Mouse (Mus musculus): ENCODE data around the gene Ppp1r18. TPM values are rescaled to one million over a fixed set of nuclear protein-coding genes. Genes with fewer than 3 reads are reported as not detected.

Gene Ppp1r18
- polyA plus RNA-seq, 1 experiment from 2014 or later: 22.2 TPM

DNA sequence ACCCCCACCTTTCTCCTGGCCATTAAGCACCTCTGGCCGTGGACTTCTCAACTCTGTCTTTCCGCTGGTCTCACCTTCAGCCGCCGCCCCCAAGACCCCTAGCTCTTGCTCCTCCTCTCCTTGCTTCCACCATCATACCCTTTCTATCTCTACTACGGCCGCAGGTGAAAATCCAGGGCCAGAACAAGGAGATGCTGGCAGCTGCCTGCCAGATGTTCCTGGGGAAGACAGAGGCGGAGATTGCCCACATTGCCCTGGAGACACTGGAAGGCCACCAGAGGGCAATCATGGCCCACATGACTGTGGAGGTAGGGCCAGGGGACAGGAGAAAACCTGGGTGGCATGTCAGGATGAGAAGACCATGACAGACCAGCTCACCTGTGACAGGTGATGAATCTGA is 41.0 kb upstream of the Ppp1r18 start:
- H3K4me1 ChIP-seq (ENCODE audit: insufficient read depth, low read length): peaks cover 28% of the 10 kb centered on the region
- no peak overlapping the region; the same call in 1 of the 2 replicates for H3K9ac ChIP-seq (replicated peaks; ENCODE audit: low read length)
- 0 out of 2 replicates have a peak, but pooled peaks cover 3% of the 10 kb centered on the region for H3K27me3 ChIP-seq (ENCODE audit: insufficient read depth, low read length)
- 60% methylated on average over 7 of the region's 7 CpGs for WGBS
- no peak overlapping the region for H3K4me3 ChIP-seq (ENCODE audit: low read length)
- H3K9me3 ChIP-seq (ENCODE audit: low read length): no peaks in the 10 kb centered on the region; the same call in 1 of the 2 replicates
- no peak overlapping the region for H3K27ac ChIP-seq (ENCODE audit: low read length)
- no peak overlapping the region for H3K4me2 ChIP-seq (replicated peaks; ENCODE audit: low read depth, low read length)
- peaks cover 21% of the 10 kb centered on the region for H3K36me3 ChIP-seq (ENCODE audit: insufficient read depth, low read length)
- no peak for ATAC-seq (ENCODE audit: low FRiP score, low TSS enrichment)

DNA sequence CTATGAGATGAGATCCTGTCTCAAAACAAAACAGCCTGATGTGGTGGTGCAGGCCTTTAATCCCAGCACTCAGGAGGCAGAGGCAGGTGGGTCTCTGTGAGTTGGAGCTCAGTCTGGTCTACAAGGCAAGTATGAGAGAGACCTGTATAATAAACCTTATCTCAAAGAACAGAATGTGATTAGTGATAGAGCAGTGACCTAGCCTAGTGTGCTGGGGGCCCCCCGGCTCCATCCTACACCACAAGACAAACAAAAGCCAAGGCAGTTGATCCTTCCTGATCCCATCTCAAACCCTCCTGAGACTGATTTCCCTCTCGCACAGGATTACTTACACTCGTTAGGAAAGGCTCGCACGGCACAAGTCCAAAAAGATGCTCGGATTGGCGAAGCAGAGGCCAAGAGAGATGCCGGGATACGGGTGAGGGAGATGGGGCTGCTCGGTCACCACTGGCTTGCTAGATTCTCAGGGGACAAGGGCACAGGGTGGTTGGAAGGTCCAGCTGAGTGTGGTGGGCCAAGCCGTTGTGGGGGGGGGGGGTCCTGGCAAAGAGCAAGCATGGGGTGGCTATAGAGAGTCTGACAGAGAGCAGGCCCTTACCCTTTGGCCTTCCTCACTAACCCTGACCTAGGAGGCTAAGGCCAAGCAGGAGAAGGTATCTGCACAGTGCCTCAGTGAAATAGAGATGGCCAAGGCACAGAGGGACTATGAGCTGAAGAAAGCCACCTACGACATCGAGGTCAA is 40.1 kb upstream of the Ppp1r18 start:
- Histone ChIP-seq H3K4me1 (ENCODE audit: insufficient read depth, low read length) (peaks cover 35% of the 10 kb centered on the region), H3K27me3 (ENCODE audit: insufficient read depth, low read length) (no peaks in the 10 kb centered on the region), H3K4me2 (replicated peaks; ENCODE audit: low read depth, low read length) (no peak overlapping the region), H3K4me3 (ENCODE audit: low read length) (no peak overlapping the region), H3K36me3 (ENCODE audit: insufficient read depth, low read length) (peaks cover 21% of the 10 kb centered on the region), H3K9me3 (ENCODE audit: low read length) (no peaks in the 10 kb centered on the region; the same call in 1 of the 2 replicates), H3K27ac (ENCODE audit: low read length) (no peak overlapping the region), H3K9ac (replicated peaks; ENCODE audit: low read length) (no peak overlapping the region)
- no peak for ATAC-seq (ENCODE audit: low FRiP score, low TSS enrichment)
- WGBS: 92% methylated on average over 13 of the region's 13 CpGs

DNA sequence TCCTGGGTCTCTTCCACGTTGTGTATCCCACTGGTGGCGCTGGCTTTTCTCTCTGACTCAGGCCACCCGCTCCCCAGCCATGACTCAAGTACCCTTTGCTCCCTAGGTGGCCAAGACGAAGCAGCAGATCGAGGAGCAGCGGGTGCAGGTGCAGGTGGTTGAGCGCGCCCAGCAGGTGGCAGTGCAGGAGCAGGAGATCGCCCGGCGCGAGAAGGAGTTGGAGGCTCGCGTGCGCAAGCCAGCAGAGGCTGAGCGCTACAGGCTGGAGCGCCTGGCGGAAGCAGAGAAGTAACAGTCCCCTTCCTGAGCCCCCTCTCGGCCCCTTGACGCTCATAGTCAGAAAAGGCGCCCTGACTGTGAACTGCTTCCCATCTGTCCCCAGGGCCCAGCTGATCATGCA is 35.7 kb upstream of the Ppp1r18 start:
- peaks cover 47% of the 10 kb centered on the region for H3K36me3 ChIP-seq (ENCODE audit: insufficient read depth, low read length)
- H3K4me1 ChIP-seq (ENCODE audit: insufficient read depth, low read length): peaks cover 21% of the 10 kb centered on the region
- peak; percentile 71 for ATAC-seq (ENCODE audit: low FRiP score, low TSS enrichment)
- 0 out of 2 replicates have a peak overlapping the region, but pooled peaks have one; percentile 55 for H3K27ac ChIP-seq (ENCODE audit: low read length)
- 1% methylated on average over 21 of the region's 21 CpGs for WGBS
- no peaks in the 10 kb centered on the region for H3K27me3 ChIP-seq (ENCODE audit: insufficient read depth, low read length)
- peak overlapping the region; percentile 37; the same call in 1 of the 2 replicates for H3K9ac ChIP-seq (replicated peaks; ENCODE audit: low read length)
- H3K9me3 ChIP-seq (ENCODE audit: low read length): no peaks in the 10 kb centered on the region; the same call in 1 of the 2 replicates
- H3K4me3 ChIP-seq (ENCODE audit: low read length): no peak overlapping the region
- peak overlapping the region; percentile 32; the same call in 1 of the 2 replicates for H3K4me2 ChIP-seq (replicated peaks; ENCODE audit: low read depth, low read length)

DNA sequence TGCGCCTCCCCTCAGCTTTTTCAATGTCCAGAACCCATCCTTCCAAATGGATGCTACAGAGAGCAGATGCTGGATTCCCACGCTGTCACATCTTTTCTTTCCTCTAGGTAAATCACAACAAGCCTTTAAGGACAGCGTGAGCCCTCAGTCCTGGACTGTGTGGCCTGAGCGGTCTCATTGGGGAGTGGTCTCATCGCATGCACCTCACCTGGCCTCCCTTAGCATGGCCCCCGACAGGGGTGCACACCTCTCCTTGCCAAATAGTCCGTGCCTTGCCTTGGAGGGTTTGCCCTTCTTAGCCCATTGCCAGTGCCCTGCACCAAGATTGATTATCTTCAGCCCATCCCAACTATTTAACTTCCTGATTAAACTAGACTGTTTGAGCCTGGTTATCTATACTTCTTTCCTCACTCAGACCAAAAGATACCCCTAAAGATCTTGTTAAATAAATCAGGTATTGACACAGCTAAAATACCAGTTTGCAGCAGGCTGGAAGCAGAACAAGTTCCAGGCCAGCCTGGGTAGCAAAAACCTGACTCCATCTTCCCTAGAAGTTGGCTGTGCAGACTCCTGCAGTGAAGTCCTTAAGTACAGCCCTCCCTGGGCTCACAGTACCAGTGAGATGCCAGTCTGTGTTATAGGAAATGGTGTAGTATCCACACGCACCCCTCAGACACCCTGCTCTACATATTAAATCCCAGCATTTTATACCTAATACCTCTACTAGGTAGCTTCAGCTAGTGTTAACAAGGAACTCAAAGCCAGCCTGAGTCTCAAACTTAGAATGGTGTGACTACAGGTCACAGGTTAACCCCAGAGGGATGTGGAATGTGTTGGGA is 32.8 kb upstream of the Ppp1r18 start:
- no peak overlapping the region for H3K27ac ChIP-seq (ENCODE audit: low read length)

DNA sequence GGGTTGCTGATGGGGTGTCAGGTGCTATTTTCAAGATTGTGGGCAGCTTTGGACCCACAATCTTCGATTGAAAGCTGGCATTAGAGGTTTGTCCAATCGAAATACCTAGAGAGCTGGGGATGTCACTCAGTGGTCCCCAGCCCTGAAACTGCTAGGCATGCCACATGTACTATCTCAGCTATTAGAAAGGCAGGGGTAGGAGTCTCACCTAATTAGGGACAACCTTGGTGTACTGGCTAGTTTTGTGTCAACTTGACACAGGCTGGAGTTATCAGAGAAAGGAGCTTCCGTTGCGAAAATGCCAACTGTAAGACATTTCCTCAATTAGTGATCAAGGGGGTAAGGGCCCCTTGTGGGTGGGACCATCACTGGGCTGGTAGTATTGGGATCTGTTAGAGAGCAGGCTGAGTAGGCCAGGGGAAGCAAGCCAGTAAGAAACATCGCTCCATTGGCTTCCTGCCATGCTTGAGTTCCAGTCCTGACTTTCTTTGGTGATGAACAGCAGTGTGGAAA is 32.1 kb upstream of the Ppp1r18 start:
- Histone ChIP-seq H3K9ac (replicated peaks; ENCODE audit: low read length) (no peak overlapping the region), H3K4me2 (replicated peaks; ENCODE audit: low read depth, low read length) (no peak overlapping the region), H3K4me3 (ENCODE audit: low read length) (no peak overlapping the region), H3K27me3 (ENCODE audit: insufficient read depth, low read length) (no peaks in the 10 kb centered on the region), H3K27ac (ENCODE audit: low read length) (no peak overlapping the region), H3K9me3 (ENCODE audit: low read length) (no peaks in the 10 kb centered on the region), H3K4me1 (ENCODE audit: insufficient read depth, low read length) (peaks cover 36% of the 10 kb centered on the region), H3K36me3 (ENCODE audit: insufficient read depth, low read length) (peaks cover 44% of the 10 kb centered on the region)
- 28% methylated on average over 5 of the region's 5 CpGs for WGBS
- no peak for ATAC-seq (ENCODE audit: low FRiP score, low TSS enrichment)

More for the DNA sequence above, 32.8 kb upstream of the Ppp1r18 start:
- H3K4me1 ChIP-seq (ENCODE audit: insufficient read depth, low read length): peaks cover 36% of the 10 kb centered on the region
- 61% methylated on average over 8 of the region's 8 CpGs for WGBS
- H3K4me3 ChIP-seq (ENCODE audit: low read length): no peak overlapping the region
- H3K36me3 ChIP-seq (ENCODE audit: insufficient read depth, low read length): peaks cover 50% of the 10 kb centered on the region
- no peaks in the 10 kb centered on the region; the same call in 1 of the 2 replicates for H3K9me3 ChIP-seq (ENCODE audit: low read length)
- no peak for ATAC-seq (ENCODE audit: low FRiP score, low TSS enrichment)
- H3K4me2 ChIP-seq (replicated peaks; ENCODE audit: low read depth, low read length): no peak overlapping the region
- no peak overlapping the region for H3K9ac ChIP-seq (replicated peaks; ENCODE audit: low read length)
- no peaks in the 10 kb centered on the region for H3K27me3 ChIP-seq (ENCODE audit: insufficient read depth, low read length)

DNA sequence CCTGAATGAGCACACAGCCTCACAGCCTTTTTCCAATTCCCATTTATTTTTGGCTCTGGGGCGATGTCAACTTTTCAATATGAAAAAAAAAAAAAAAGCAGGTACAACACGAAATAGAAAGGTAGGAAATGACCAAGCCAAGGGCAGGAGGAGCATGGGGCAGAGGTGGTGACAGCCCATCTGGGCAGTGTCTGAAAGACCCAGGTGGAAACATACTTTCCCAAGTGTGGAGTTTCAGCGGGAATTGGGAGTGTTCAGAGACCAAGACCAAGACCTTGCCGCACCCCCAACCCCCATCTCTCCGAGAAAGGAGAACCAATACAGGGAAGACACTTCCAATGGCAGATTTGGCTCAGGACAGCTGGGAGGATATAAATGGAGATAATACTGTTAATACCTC is 31.5 kb upstream of the Ppp1r18 start:
- peaks cover 36% of the 10 kb centered on the region for H3K4me1 ChIP-seq (ENCODE audit: insufficient read depth, low read length)
- H3K4me2 ChIP-seq (replicated peaks; ENCODE audit: low read depth, low read length): no peak overlapping the region
- H3K36me3 ChIP-seq (ENCODE audit: insufficient read depth, low read length): peaks cover 44% of the 10 kb centered on the region
- 59% methylated on average over 5 of the region's 5 CpGs for WGBS
- H3K9me3 ChIP-seq (ENCODE audit: low read length): no peaks in the 10 kb centered on the region
- ATAC-seq (ENCODE audit: low FRiP score, low TSS enrichment): no peak
- H3K27ac ChIP-seq (ENCODE audit: low read length): no peak overlapping the region; the same call in 1 of the 2 replicates
- no peaks in the 10 kb centered on the region for H3K27me3 ChIP-seq (ENCODE audit: insufficient read depth, low read length)
- H3K4me3 ChIP-seq (ENCODE audit: low read length): peak overlapping the region; percentile 13; the same call in 1 of the 2 replicates
- H3K9ac ChIP-seq (replicated peaks; ENCODE audit: low read length): 0 out of 2 replicates have a peak overlapping the region, but pooled peaks have one; percentile 20

DNA sequence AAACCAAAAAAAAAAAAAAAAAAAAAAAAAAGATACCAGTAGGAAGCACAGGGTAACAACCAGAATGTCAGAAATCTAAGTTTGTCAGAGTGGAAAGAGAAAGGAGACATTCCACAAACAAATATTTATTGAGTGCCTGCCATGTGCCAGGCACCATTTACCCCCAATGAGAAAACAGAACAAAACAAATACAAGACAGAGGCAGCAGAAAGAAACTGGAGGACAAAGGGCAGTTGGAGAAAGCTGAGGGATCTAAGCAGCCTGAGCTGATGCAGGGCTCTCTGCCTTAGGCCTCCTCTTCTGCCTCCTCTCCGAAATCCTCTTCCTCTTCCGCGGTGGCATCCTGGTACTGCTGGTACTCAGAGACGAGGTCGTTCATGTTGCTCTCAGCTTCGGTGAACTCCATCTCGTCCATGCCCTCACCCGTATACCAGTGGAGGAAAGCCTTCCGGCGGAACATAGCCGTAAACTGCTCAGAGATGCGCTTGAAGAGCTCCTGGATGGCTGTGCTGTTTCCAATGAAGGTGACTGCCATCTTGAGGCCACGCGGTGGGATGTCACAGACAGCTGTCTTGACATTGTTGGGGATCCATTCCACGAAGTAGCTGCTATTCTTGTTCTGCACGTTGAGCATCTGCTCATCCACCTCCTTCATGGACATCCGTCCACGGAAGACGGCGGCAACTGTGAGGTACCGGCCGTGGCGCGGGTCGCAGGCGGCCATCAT is 30.5 kb upstream of the Ppp1r18 start:
- WGBS: 67% methylated on average over 26 of the region's 26 CpGs
- no peak overlapping the region for H3K27ac ChIP-seq (ENCODE audit: low read length)

DNA sequence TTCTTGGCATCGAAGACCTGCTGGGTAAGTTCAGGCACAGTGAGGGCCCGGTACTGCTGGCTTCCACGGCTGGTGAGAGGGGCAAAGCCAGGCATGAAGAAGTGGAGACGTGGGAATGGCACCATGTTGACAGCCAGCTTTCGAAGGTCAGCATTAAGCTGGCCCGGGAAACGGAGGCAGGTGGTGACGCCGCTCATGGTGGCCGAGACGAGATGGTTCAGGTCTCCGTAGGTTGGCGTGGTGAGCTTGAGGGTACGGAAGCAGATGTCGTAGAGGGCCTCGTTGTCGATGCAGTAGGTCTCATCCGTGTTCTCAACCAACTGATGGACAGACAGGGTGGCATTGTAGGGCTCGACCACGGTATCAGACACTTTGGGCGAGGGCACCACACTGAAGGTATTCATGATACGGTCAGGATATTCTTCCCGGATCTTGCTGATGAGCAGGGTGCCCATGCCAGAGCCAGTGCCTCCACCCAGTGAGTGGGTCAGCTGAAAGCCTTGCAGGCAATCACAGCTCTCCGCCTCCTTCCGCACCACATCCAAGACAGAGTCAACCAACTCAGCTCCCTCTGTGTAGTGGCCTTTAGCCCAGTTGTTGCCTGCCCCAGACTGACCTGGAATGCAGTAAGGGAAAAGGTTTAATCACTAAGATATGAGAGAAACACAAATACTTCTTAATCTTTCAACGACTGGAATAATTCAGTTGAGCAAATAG is 29.8 kb upstream of the Ppp1r18 start:
- Histone ChIP-seq H3K27ac (ENCODE audit: low read length) (no peak overlapping the region), H3K9ac (replicated peaks; ENCODE audit: low read length) (peak overlapping the region; percentile 99), H3K36me3 (ENCODE audit: insufficient read depth, low read length) (peaks cover 44% of the 10 kb centered on the region), H3K27me3 (ENCODE audit: insufficient read depth, low read length) (no peaks in the 10 kb centered on the region), H3K4me3 (ENCODE audit: low read length) (peak overlapping the region; percentile 97), H3K4me1 (ENCODE audit: insufficient read depth, low read length) (peaks cover 35% of the 10 kb centered on the region), H3K9me3 (ENCODE audit: low read length) (no peaks in the 10 kb centered on the region), H3K4me2 (replicated peaks; ENCODE audit: low read depth, low read length) (peak overlapping the region; percentile 74)
- no peak for ATAC-seq (ENCODE audit: low FRiP score, low TSS enrichment)
- 68% methylated on average over 26 of the region's 26 CpGs for WGBS

More for the DNA sequence above, 30.5 kb upstream of the Ppp1r18 start:
- ATAC-seq (ENCODE audit: low FRiP score, low TSS enrichment): no peak
- no peaks in the 10 kb centered on the region for H3K9me3 ChIP-seq (ENCODE audit: low read length)
- H3K4me1 ChIP-seq (ENCODE audit: insufficient read depth, low read length): peaks cover 42% of the 10 kb centered on the region
- peaks cover 44% of the 10 kb centered on the region for H3K36me3 ChIP-seq (ENCODE audit: insufficient read depth, low read length)
- H3K27me3 ChIP-seq (ENCODE audit: insufficient read depth, low read length): no peaks in the 10 kb centered on the region
- H3K4me3 ChIP-seq (ENCODE audit: low read length): peak overlapping the region; percentile 97
- H3K4me2 ChIP-seq (replicated peaks; ENCODE audit: low read depth, low read length): peak overlapping the region; percentile 74
- H3K9ac ChIP-seq (replicated peaks; ENCODE audit: low read length): peak overlapping the region; percentile 41

Data from kidney, embryonic 16.5 days (tissue).